Mouse (Mus musculus) lung, embryonic 15.5 days (tissue): Measurements from ENCODE around the gene Tctn3. TPM values are rescaled to one million over a fixed set of nuclear protein-coding genes. Genes with fewer than 3 reads are reported as not detected.

Experiments used
- ATAC-seq: fragments of 200-750 bp; cut with Nextera tagmentation; 2 replicates; pipeline ENCODE4 v1.8.0; 2017; ENCODE audit warnings: moderate number of reproducible peaks, borderline replicate concordance; ENCODE audit not compliant: low FRiP score, low TSS enrichment; ENCODE audit errors: extremely low read depth
- H3K27ac ChIP-seq: fragments of 300-500 bp; sonication (generic); 2 replicates; pipeline ENCODE4 v1.5.1; 2015; ENCODE audit warnings: moderate library complexity, mild to moderate bottlenecking, inconsistent platforms
- H3K27me3 ChIP-seq: fragments of 300-500 bp; sonication (generic); 2 replicates; pipeline ENCODE4 v1.6.1; 2015; ENCODE audit warnings: inconsistent platforms
- H3K36me3 ChIP-seq: fragments of 300-500 bp; sonication (generic); 2 replicates; pipeline ENCODE4 v1.6.1; 2015; ENCODE audit warnings: inconsistent platforms
- H3K4me1 ChIP-seq: fragments of 300-500 bp; sonication (generic); 2 replicates; pipeline ENCODE4 v1.6.1; 2015; ENCODE audit warnings: inconsistent platforms
- H3K4me2 ChIP-seq: fragments of 300-500 bp; sonication (generic); 2 replicates; pipeline ENCODE4 v1.6.1; 2015; ENCODE audit warnings: inconsistent platforms, mild to moderate bottlenecking, moderate library complexity
- H3K4me3 ChIP-seq: fragments of 300-500 bp; sonication (generic); 2 replicates; pipeline ENCODE4 v1.5.1; 2015; ENCODE audit warnings: mild to moderate bottlenecking, inconsistent platforms
- H3K9ac ChIP-seq: fragments of 300-500 bp; sonication (generic); 2 replicates; pipeline ENCODE4 v1.6.1; 2015; ENCODE audit warnings: inconsistent platforms
- H3K9me3 ChIP-seq: fragments of 300-500 bp; sonication (generic); 2 replicates; pipeline ENCODE4 v1.6.1; 2016; ENCODE audit warnings: inconsistent platforms
- WGBS: fragments of 180-500 bp; shearing (Covaris S2); methylation state at CpG from one replicate; pipeline ENCODE4 v1.1.7; 2015; 5-methylcytosine and 5-hydroxymethylcytosine counted together
- polyA plus RNA-seq: library from polyadenylated mRNA; unstranded; fragments of >200 nt; fragmentation: Nextera tagmentation; extraction: Ambion mirVana; gene quantifications from 2 replicates; pipeline ENCODE4 v1.2.1, GENCODE M21; 2015

Gene Tctn3
- 10.8 and 11.8 TPM in 2 replicates for polyA plus RNA-seq

DNA sequence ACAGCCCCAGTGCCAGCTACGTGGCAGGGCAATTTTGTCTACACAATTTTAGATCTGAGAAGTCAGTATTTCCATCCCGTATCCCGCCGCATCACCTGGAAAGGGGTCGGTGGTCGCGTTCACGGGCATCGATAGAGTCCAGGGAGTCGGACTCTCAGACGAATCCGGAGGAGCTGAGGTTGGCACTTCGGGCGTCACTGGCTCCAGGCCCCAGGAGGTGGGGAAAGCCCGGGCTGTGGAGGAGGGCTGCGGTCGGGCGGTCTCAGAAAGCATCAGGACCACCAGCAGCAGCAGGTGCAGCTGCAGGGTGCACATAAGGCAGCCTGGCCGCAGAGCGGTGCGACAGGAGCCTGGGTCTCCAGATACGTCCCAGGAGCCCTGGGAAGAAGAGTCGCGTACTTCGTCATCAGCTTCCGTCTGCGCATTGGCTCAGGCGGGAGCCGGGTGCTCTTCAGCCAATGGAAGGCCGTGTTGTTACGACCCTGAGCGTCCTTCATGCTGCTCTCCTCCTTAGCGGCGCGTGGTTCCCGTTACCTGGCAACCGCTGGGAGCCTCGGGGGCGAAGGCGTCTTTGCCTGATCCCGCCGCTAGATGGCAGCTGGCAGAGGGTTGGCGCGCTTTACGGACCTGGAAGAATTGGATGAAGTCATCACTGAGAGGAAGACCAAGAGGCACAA lies at the start of gene Tctn3, which contains the start of gene Entpd1:
TSS of gene Tctn3 (minus strand) at position 404 of the 677 bp plus-strand sequence.
TSS of gene Entpd1 (plus strand) at position 537 of the 677 bp plus-strand sequence.
- Histone ChIP-seq H3K4me3 (peak within 1 kb of the TSS; percentile 90), H3K9ac (peak within 1 kb of the TSS; percentile 59), H3K4me2 (peak within 1 kb of the TSS; percentile 63), H3K27ac (no peak within 1 kb of the TSS), H3K4me1 (peaks cover 10% of the 10 kb centered on the region), H3K27me3 (no peaks in the 10 kb centered on the region), H3K36me3 (peaks cover 17% of the 10 kb centered on the region), H3K9me3 (no peaks in the 10 kb centered on the region)
- WGBS: under 1% methylated on average over 45 of the region's 45 CpGs
- ATAC-seq: peak; percentile 100

DNA sequence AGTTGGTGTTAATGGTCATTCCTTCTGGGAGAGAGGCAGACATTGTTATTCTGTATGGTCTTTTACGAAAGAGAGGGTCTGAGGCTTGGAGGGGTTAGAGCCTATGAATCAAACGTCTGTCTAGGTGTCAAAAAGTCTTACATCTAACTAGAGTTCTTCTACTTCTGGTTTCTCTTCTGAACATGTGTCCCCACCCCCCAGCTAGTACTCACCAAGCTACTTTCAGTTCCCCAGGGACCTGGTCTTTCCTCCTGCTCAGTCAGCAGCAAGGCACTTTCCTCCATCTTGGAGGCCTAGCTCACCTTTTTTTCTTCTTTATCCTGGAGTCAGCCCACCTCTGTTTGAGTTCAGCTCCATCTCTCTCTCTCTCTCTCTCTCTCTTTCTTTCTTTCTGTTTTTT lies 49.1 kb upstream of the Tctn3 start:
- no peaks in the 10 kb centered on the region for H3K36me3 ChIP-seq
- H3K27ac ChIP-seq: no peak overlapping the region; the same call in 1 of the 2 replicates
- no peak overlapping the region for H3K9ac ChIP-seq
- peaks cover 33% of the 10 kb centered on the region for H3K4me1 ChIP-seq
- no peaks in the 10 kb centered on the region for H3K9me3 ChIP-seq
- WGBS: 80% methylated on average over 2 of the region's 2 CpGs
- H3K27me3 ChIP-seq: no peaks in the 10 kb centered on the region; the same call in 1 of the 2 replicates
- no peak for ATAC-seq
- H3K4me3 ChIP-seq: peak overlapping the region; percentile 34
- H3K4me2 ChIP-seq: peak overlapping the region; percentile 60

DNA sequence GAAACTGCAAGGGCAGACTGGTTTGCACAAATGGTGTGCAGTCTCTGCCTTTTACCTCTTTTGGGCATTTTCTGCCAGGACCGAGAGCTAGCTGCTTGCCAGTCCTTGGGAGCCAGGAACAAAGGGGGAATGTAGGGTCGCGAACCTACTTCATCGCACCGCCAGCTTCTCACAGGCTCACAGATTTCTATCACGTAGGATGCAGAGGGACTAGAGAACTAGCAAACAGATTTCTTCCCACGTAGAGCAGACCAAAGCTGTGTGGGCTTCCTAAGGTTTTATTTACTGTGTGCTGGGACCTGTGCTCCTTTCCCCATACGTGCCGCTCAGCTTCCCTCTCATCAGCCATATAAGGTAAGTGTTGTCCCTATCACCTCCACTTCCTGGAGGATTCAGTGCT lies 48.5 kb upstream of the Tctn3 start:
- no peak for ATAC-seq
- Histone ChIP-seq H3K9me3 (no peaks in the 10 kb centered on the region), H3K27ac (peak overlapping the region; percentile 70), H3K36me3 (no peaks in the 10 kb centered on the region), H3K27me3 (no peaks in the 10 kb centered on the region; the same call in 1 of the 2 replicates), H3K4me3 (peak overlapping the region; percentile 34), H3K9ac (peak overlapping the region; percentile 31), H3K4me2 (peak overlapping the region; percentile 60), H3K4me1 (peaks cover 33% of the 10 kb centered on the region)
- 16% methylated on average over 9 of the region's 9 CpGs for WGBS

DNA sequence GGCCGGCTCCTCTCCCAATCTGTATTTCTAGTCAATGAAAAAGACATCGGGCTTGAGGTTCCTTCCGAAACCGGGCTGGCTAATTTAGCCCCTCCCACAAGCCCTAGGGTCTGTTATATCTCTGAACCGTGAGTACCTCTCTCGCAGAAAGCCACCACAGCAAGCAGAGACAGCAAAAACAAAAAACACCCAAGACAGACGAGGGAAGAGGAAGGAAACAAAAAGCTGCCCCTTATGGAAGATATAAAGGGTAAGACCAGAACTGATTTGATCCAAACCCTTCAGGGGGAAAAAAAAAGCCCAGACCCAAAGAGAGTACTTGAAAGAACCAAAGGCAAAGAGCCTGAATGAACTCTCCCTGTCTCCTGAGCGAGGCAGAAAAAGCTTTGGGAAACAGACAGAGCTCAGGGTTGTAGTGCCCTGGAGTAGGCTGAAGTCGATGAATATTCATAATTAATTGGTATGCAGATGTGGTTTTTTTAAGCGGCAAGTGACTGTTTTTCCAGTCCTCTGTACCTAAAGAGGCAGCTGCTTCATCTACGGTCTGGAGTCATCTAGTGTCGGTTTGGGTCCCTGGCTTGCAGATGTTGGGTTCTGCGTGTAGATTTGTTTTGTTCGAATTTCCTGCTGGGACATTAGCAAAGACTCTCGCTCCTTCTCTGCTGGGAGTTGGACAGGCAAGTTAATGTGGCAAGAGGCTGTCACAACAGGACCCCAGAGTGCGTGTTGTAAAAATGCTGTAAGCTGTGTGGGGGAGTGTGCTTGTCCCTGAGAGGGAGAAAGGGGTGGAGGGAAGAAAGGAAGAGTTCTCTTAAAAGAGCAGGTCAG lies 47.8 kb upstream of the Tctn3 start:
- Histone ChIP-seq H3K4me2 (peak overlapping the region; percentile 60), H3K36me3 (no peaks in the 10 kb centered on the region), H3K4me1 (peaks cover 33% of the 10 kb centered on the region), H3K9me3 (no peaks in the 10 kb centered on the region), H3K27me3 (no peaks in the 10 kb centered on the region; the same call in 1 of the 2 replicates), H3K9ac (peak overlapping the region; percentile 31), H3K4me3 (peak overlapping the region; percentile 34), H3K27ac (peak overlapping the region; percentile 70)
- WGBS: under 1% methylated on average over 16 of the region's 16 CpGs
- no peak for ATAC-seq

GRCm38 (mm10) chr19:40658935-40659334 lies 46.9 kb upstream of the Tctn3 start:
- WGBS: 35% methylated on average over 5 of the region's 5 CpGs
- Histone ChIP-seq H3K4me2 (peak overlapping the region; percentile 60), H3K27ac (no peak overlapping the region), H3K9me3 (no peaks in the 10 kb centered on the region), H3K4me3 (no peak overlapping the region), H3K27me3 (no peaks in the 10 kb centered on the region; the same call in 1 of the 2 replicates), H3K36me3 (no peaks in the 10 kb centered on the region), H3K9ac (no peak overlapping the region), H3K4me1 (peaks cover 33% of the 10 kb centered on the region)
- peak; percentile 19; the same call in 1 of the 2 replicates for ATAC-seq

GRCm38 (mm10) chr19:40658281-40658680 lies 46.2 kb upstream of the Tctn3 start:
- H3K4me3 ChIP-seq: no peak overlapping the region
- ATAC-seq: no peak
- H3K9me3 ChIP-seq: no peaks in the 10 kb centered on the region
- H3K4me1 ChIP-seq: peaks cover 29% of the 10 kb centered on the region
- no peak overlapping the region for H3K27ac ChIP-seq
- no peaks in the 10 kb centered on the region; the same call in 1 of the 2 replicates for H3K27me3 ChIP-seq
- WGBS: 36% methylated on average over 6 of the region's 6 CpGs
- H3K36me3 ChIP-seq: no peaks in the 10 kb centered on the region
- no peak overlapping the region; the same call in 1 of the 2 replicates for H3K4me2 ChIP-seq
- H3K9ac ChIP-seq: no peak overlapping the region

DNA sequence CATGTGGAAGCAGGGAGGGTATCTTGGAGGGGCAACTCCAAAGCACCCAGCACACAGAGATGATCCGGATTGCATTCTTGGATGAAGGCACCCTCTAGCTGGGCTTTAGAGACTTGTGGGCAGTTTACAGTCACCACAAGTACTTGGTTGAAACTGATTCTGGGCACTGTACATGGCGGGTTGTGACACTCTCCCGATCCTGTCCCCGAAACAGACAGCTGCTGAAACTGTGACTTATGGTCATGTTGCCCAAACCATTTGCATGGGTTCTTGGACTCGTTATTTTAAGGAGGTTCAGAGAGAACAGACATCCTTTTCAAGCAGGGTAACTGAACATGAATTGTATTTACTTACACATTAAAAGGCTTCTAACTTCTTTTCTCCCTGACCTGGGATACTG lies 44.2 kb upstream of the Tctn3 start:
- H3K4me3 ChIP-seq: no peak overlapping the region
- H3K9ac ChIP-seq: no peak overlapping the region
- H3K9me3 ChIP-seq: no peaks in the 10 kb centered on the region
- no peak overlapping the region for H3K27ac ChIP-seq
- 81% methylated on average over 5 of the region's 5 CpGs for WGBS
- no peaks in the 10 kb centered on the region; the same call in 1 of the 2 replicates for H3K27me3 ChIP-seq
- peaks cover 26% of the 10 kb centered on the region for H3K4me1 ChIP-seq
- no peak overlapping the region for H3K4me2 ChIP-seq
- no peak for ATAC-seq
- no peaks in the 10 kb centered on the region for H3K36me3 ChIP-seq

DNA sequence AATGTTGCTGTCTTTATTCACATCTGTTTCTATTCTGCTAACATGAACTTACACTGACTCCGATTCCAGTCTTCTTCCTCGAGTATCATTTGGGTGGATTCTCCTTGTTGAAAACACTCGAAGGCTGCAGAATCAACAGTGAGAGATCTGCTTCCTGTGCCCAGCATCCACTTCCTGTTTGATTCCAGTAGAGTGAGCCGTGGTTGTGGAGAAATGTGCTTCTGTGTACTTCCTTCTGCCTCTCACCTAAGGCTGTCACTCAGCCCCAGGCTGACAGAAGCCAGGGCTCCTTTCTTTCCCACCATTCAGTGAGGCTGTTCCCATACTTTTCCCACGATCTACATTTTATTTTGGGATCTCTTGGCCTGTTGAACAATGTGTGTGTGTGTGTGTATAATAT lies 38.1 kb upstream of the Tctn3 start:
- Histone ChIP-seq H3K4me2 (no peak overlapping the region), H3K9ac (no peak overlapping the region), H3K36me3 (no peaks in the 10 kb centered on the region), H3K4me3 (no peak overlapping the region), H3K4me1 (peaks cover 26% of the 10 kb centered on the region), H3K27ac (no peak overlapping the region), H3K27me3 (no peaks in the 10 kb centered on the region), H3K9me3 (no peaks in the 10 kb centered on the region)
- 39% methylated on average over 5 of the region's 5 CpGs for WGBS
- no peak for ATAC-seq

DNA sequence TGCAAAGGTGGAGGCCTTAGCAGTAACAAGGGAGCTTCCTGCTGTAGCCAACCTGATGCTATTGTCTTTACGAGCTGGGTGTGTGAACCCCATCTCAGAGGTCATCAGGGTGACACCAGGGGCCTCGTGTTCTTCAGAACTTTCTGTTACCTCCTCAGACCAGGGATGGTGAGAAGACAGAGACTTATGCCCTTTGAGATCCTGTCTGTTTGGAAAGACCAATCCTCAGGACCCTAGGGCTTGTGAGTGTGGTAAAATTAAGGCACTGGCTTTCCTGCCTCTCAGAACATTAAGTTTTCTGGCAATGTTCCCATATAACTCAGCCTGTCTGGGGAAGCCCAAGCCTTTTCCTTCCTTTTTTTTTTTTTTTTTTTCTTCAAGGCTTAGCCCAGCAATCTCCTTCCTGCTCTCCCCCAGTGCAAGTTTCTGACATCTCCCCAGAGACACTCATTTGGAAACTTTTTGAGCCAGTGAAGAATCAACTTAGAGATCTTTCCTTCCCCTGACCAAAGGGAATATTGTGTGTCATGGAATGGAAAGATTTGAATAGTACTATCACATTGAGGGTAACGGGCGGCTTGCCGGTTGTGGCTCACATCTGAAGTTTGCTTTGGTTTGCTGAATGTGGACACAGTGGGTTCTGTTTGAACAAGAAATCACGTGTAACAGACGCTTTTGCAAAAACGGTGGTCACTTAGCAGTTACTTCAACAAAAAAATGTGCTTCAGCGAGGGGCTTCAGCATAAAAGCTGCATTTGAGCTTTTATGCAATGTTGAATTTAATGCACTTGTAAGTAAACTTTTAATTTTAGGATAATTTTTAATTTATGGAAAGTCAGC lies 35.5 kb upstream of the Tctn3 start:
- ATAC-seq: peak; percentile 82
- no peaks in the 10 kb centered on the region for H3K9me3 ChIP-seq
- H3K4me1 ChIP-seq: peaks cover 26% of the 10 kb centered on the region
- 25% methylated on average over 9 of the region's 9 CpGs for WGBS
- peak overlapping the region; percentile 20; the same call in 1 of the 2 replicates for H3K4me2 ChIP-seq
- no peak overlapping the region for H3K4me3 ChIP-seq
- peak overlapping the region; percentile 72 for H3K27ac ChIP-seq
- H3K27me3 ChIP-seq: no peaks in the 10 kb centered on the region
- no peaks in the 10 kb centered on the region for H3K36me3 ChIP-seq
- no peak overlapping the region for H3K9ac ChIP-seq

GRCm38 (mm10) chr19:40646379-40646778 lies 34.3 kb upstream of the Tctn3 start:
- Histone ChIP-seq H3K9me3 (no peaks in the 10 kb centered on the region), H3K4me2 (no peak overlapping the region), H3K4me3 (no peak overlapping the region), H3K4me1 (peaks cover 26% of the 10 kb centered on the region), H3K27me3 (no peaks in the 10 kb centered on the region), H3K9ac (no peak overlapping the region), H3K36me3 (no peaks in the 10 kb centered on the region), H3K27ac (no peak overlapping the region)
- WGBS: 63% methylated on average over 6 of the region's 6 CpGs
- ATAC-seq: no peak

GRCm38 (mm10) chr19:40643846-40644245 lies 31.8 kb upstream of the Tctn3 start:
- no peak for ATAC-seq
- Histone ChIP-seq H3K27ac (no peak overlapping the region), H3K36me3 (no peaks in the 10 kb centered on the region)

More at GRCm38 (mm10) chr19:40643846-40644245, 31.8 kb upstream of the Tctn3 start:
- H3K4me3 ChIP-seq: no peak overlapping the region
- H3K9ac ChIP-seq: no peak overlapping the region
- peaks cover 26% of the 10 kb centered on the region for H3K4me1 ChIP-seq
- no peak overlapping the region for H3K4me2 ChIP-seq
- H3K9me3 ChIP-seq: no peaks in the 10 kb centered on the region
- no peaks in the 10 kb centered on the region for H3K27me3 ChIP-seq
- WGBS: 73% methylated on average over 1 of the region's 1 CpGs
